Mouse (Mus musculus) MEL (cell line): ENCODE measurements around the gene Lyzl6. TPM values are rescaled to one million over a fixed set of nuclear protein-coding genes. Genes with fewer than 3 reads are reported as not detected.
A peak's percentile ranks its signal among the peaks of the same experiment; 100 is the strongest.

Experiments
- DNase-seq: peaks from one replicate; pipeline ENCODE4 v3.0.0; 2011; ENCODE audit warnings: low read depth, low spot score
- H3K27ac ChIP-seq: 2 replicates; pipeline ENCODE4 v1.5.1; 2012; ENCODE audit warnings: low read depth, mild to moderate bottlenecking, control low read depth, low read length, moderate library complexity; ENCODE audit not compliant: control insufficient read depth
- H3K27me3 ChIP-seq, 2 experiments: fragments of 150-350 bp in 1 of 2; sonication (generic) in 1 of 2; 2 replicates each; pipeline ENCODE4 v1.6.1; 2012; ENCODE audit warnings: low read length in 2 of 2, mild to moderate bottlenecking in 2 of 2, improper control_type of control experiment in 1 of 2, moderate library complexity in 1 of 2; ENCODE audit not compliant: insufficient read depth in 2 of 2, control insufficient read depth in 1 of 2
- H3K36me3 ChIP-seq, 2 experiments: 2 replicates each; pipeline ENCODE4 v1.6.1; 2012 to 2014; ENCODE audit warnings: low read length in 2 of 2, improper control_type of control experiment in 1 of 2, inconsistent platforms in 1 of 2, mild to moderate bottlenecking in 1 of 2; ENCODE audit not compliant: insufficient read depth in 2 of 2, control insufficient read depth in 1 of 2
- H3K4me1 ChIP-seq, 2 experiments: fragments of 150-350 bp in 1 of 2; sonication (generic) in 1 of 2; 2 replicates each; pipeline ENCODE4 v1.6.1; 2012; ENCODE audit warnings: low read length in 2 of 2, improper control_type of control experiment in 1 of 2, mild to moderate bottlenecking in 1 of 2; ENCODE audit not compliant: insufficient read depth in 2 of 2, control insufficient read depth in 1 of 2
- H3K4me3 ChIP-seq, 2 experiments: fragments of 150-350 bp in 1 of 2; sonication (generic) in 1 of 2; 2 replicates each; pipeline ENCODE4 v1.5.1; 2012; ENCODE audit warnings: low read depth in 2 of 2, low read length in 2 of 2, mild to moderate bottlenecking in 2 of 2, moderate library complexity in 2 of 2, control low read depth in 1 of 2, improper control_type of control experiment in 1 of 2; ENCODE audit not compliant: control insufficient read depth in 1 of 2, insufficient read depth in 1 of 2
- H3K79me2 ChIP-seq: 2 replicates; pipeline ENCODE4 v1.6.1; 2012; ENCODE audit warnings: mild to moderate bottlenecking, low read length, moderate library complexity; ENCODE audit not compliant: control insufficient read depth, poor library complexity, insufficient read depth
- H3K9ac ChIP-seq: 2 replicates; pipeline ENCODE4 v1.6.1; 2012; ENCODE audit warnings: low read depth, mild to moderate bottlenecking, control low read depth, low read length, moderate library complexity; ENCODE audit not compliant: control insufficient read depth, poor library complexity, severe bottlenecking
- H3K9me3 ChIP-seq: fragments of 150-350 bp; sonication (generic); replicated peaks from 2 replicates; pipeline ENCODE4 v1.6.1; 2012; ENCODE audit warnings: mild to moderate bottlenecking, low read length, improper control_type of control experiment, moderate library complexity; ENCODE audit not compliant: insufficient read depth
- BHLHE40 ChIP-seq: IDR thresholded peaks from 2 replicates; pipeline ENCODE4 v1.6.1; 2012; ENCODE audit warnings: low read depth, mild to moderate bottlenecking, inconsistent platforms, low read length, improper control_type of control experiment, borderline replicate concordance
- CHD1 ChIP-seq: IDR thresholded peaks from 2 replicates; pipeline ENCODE4 v1.6.1; 2012; ENCODE audit warnings: low read depth, mild to moderate bottlenecking, inconsistent platforms, low read length, improper control_type of control experiment
- CHD2 ChIP-seq: IDR thresholded peaks from 2 replicates; pipeline ENCODE4 v1.6.1; 2011; ENCODE audit warnings: low read length, improper control_type of control experiment
- CTCF ChIP-seq, 3 experiments: IDR thresholded peaks in 2 of 3; conservative IDR thresholded peaks in 1 of 3; 2 replicates each; pipeline ENCODE4 v1.5.1; 2011 to 2012; ENCODE audit warnings: low read length in 3 of 3, low read depth in 2 of 3, mild to moderate bottlenecking in 2 of 3, improper control_type of control experiment in 1 of 3, inconsistent platforms in 1 of 3, mixed read lengths in 1 of 3, moderate library complexity in 1 of 3; ENCODE audit not compliant: control insufficient read depth in 1 of 3, insufficient read depth in 1 of 3, poor library complexity in 1 of 3, severe bottlenecking in 1 of 3
- E2F4 ChIP-seq: IDR thresholded peaks from 2 replicates; pipeline ENCODE4 v1.6.1; 2011; ENCODE audit warnings: low read depth, low read length, improper control_type of control experiment, borderline replicate concordance
- EP300 ChIP-seq, 2 experiments: IDR thresholded peaks; 2 replicates each; pipeline ENCODE4 v1.6.1; 2011; ENCODE audit warnings: improper control_type of control experiment in 2 of 2, low read length in 2 of 2, low read depth in 1 of 2, mild to moderate bottlenecking in 1 of 2
- ETS1 ChIP-seq: IDR thresholded peaks from 2 replicates; pipeline ENCODE4 v1.6.1; 2012; ENCODE audit warnings: low read depth, mild to moderate bottlenecking, inconsistent platforms, low read length, improper control_type of control experiment, moderate library complexity
- GATA1 ChIP-seq: IDR thresholded peaks from 2 replicates; pipeline ENCODE4 v1.6.1; 2011; ENCODE audit warnings: low read depth, low read length, improper control_type of control experiment
- HCFC1 ChIP-seq: IDR thresholded peaks from 2 replicates; pipeline ENCODE4 v1.6.1; 2012; ENCODE audit warnings: low read depth, mild to moderate bottlenecking, inconsistent platforms, low read length, improper control_type of control experiment, moderate library complexity
- JUND ChIP-seq: IDR thresholded peaks from 2 replicates; pipeline ENCODE4 v1.6.1; 2011; ENCODE audit warnings: low read depth, mild to moderate bottlenecking, improper control_type of control experiment, low read length
- KAT2A ChIP-seq: conservative IDR thresholded peaks from 2 replicates; pipeline ENCODE4 v1.6.1; 2012; ENCODE audit warnings: low read depth, low read length, improper control_type of control experiment, inconsistent platforms
- MAFK ChIP-seq: IDR thresholded peaks from 2 replicates; pipeline ENCODE4 v1.6.1; 2011; ENCODE audit warnings: low read depth, mild to moderate bottlenecking, low read length, improper control_type of control experiment, borderline replicate concordance
- MAX ChIP-seq: IDR thresholded peaks from 2 replicates; pipeline ENCODE4 v1.6.1; 2011; ENCODE audit warnings: low read length, improper control_type of control experiment
- MAZ ChIP-seq: IDR thresholded peaks from 2 replicates; pipeline ENCODE4 v1.6.1; 2012; ENCODE audit warnings: low read depth, mild to moderate bottlenecking, inconsistent platforms, low read length, improper control_type of control experiment
- MEF2A ChIP-seq: IDR thresholded peaks from 2 replicates; pipeline ENCODE4 v1.6.1; 2014; ENCODE audit warnings: low read depth, mild to moderate bottlenecking, inconsistent platforms, low read length, improper control_type of control experiment; ENCODE audit not compliant: poor library complexity, insufficient replicate concordance, severe bottlenecking; ENCODE audit errors: extremely low read depth
- MXI1 ChIP-seq: IDR thresholded peaks from 2 replicates; pipeline ENCODE4 v1.6.1; 2011; ENCODE audit warnings: mild to moderate bottlenecking, low read depth, low read length, improper control_type of control experiment
- MYC ChIP-seq: IDR thresholded peaks from 2 replicates; pipeline ENCODE4 v1.6.1; 2011; ENCODE audit warnings: low read depth, mild to moderate bottlenecking, low read length, improper control_type of control experiment, moderate library complexity
- NRF1 ChIP-seq: IDR thresholded peaks from 2 replicates; pipeline ENCODE4 v1.6.1; 2014; ENCODE audit warnings: low read depth, mild to moderate bottlenecking, inconsistent platforms, low read length, improper control_type of control experiment, moderate library complexity; ENCODE audit not compliant: poor library complexity, insufficient read depth, severe bottlenecking
- POLR2A ChIP-seq, 2 experiments: IDR thresholded peaks; 2 replicates each; pipeline ENCODE4 v1.6.1; 2011 to 2012; ENCODE audit warnings: low read length in 2 of 2, mild to moderate bottlenecking in 2 of 2, control low read depth in 1 of 2, improper control_type of control experiment in 1 of 2, low read depth in 1 of 2, moderate library complexity in 1 of 2; ENCODE audit not compliant: control insufficient read depth in 1 of 2, insufficient read depth in 1 of 2, poor library complexity in 1 of 2
- POLR2AphosphoS2 ChIP-seq: IDR thresholded peaks from 2 replicates; pipeline ENCODE4 v1.6.1; 2011; ENCODE audit warnings: low read length, improper control_type of control experiment
- POLR2AphosphoS5 ChIP-seq: IDR thresholded peaks from 2 replicates; pipeline ENCODE4 v1.6.1; 2012; ENCODE audit warnings: low read depth, borderline replicate concordance, mild to moderate bottlenecking, inconsistent platforms, low read length, moderate library complexity, mixed read lengths
- RAD21 ChIP-seq: IDR thresholded peaks from 2 replicates; pipeline ENCODE4 v1.6.1; 2011; ENCODE audit warnings: mild to moderate bottlenecking, low read depth, low read length, improper control_type of control experiment
- SIN3A ChIP-seq: IDR thresholded peaks from 2 replicates; pipeline ENCODE4 v1.6.1; 2012; ENCODE audit warnings: low read length, improper control_type of control experiment, inconsistent platforms
- SMC3 ChIP-seq: IDR thresholded peaks from 2 replicates; pipeline ENCODE4 v1.6.1; 2011; ENCODE audit warnings: low read depth, low read length, improper control_type of control experiment
- TAL1 ChIP-seq: IDR thresholded peaks from 2 replicates; pipeline ENCODE4 v1.6.1; 2012; ENCODE audit warnings: mild to moderate bottlenecking, inconsistent platforms, low read length, moderate library complexity, mixed read lengths
- TBP ChIP-seq: IDR thresholded peaks from 2 replicates; pipeline ENCODE4 v1.8.0; 2011; ENCODE audit warnings: low read depth, low read length, improper control_type of control experiment
- TCF12 ChIP-seq: IDR thresholded peaks from 2 replicates; pipeline ENCODE4 v1.6.1; 2014; ENCODE audit warnings: low read depth, mild to moderate bottlenecking, inconsistent platforms, low read length, improper control_type of control experiment, moderate library complexity
- ZC3H11A ChIP-seq: IDR thresholded peaks from 2 replicates; pipeline ENCODE4 v1.6.1; 2012; ENCODE audit warnings: low read depth, mild to moderate bottlenecking, inconsistent platforms, low read length, improper control_type of control experiment
- ZMIZ1 ChIP-seq: IDR thresholded peaks from 2 replicates; pipeline ENCODE4 v1.6.1; 2012; ENCODE audit warnings: low read depth, mild to moderate bottlenecking, inconsistent platforms, low read length, improper control_type of control experiment, moderate library complexity
- ZNF384 ChIP-seq: IDR thresholded peaks from 2 replicates; pipeline ENCODE4 v1.6.1; 2012; ENCODE audit warnings: low read depth, mild to moderate bottlenecking, inconsistent platforms, low read length, improper control_type of control experiment
- polyA plus RNA-seq, 2 experiments: library from polyadenylated mRNA; stranded (reverse) in 1 of 2; unstranded in 1 of 2; fragments of >175 nt in 1 of 2; fragments of >200 nt in 1 of 2; gene quantifications; 2 replicates each; pipeline versions ENCODE4 v1.2.1 to v1.2.4; 2012; ENCODE audit warnings: low replicate concordance in 2 of 2, low read depth in 1 of 2; ENCODE audit not compliant: insufficient read length in 2 of 2, insufficient read depth in 1 of 2, missing spikeins in 1 of 2
- total RNA-seq: library from RNA; depleted of rRNA; stranded (reverse); fragments of 300-350 nt; gene quantifications from 2 replicates; pipeline ENCODE4 v1.2.3, GENCODE M21; 2012

Gene Lyzl6
- total and polyA plus RNA-seq, 3 experiments, result not detected

DNA sequence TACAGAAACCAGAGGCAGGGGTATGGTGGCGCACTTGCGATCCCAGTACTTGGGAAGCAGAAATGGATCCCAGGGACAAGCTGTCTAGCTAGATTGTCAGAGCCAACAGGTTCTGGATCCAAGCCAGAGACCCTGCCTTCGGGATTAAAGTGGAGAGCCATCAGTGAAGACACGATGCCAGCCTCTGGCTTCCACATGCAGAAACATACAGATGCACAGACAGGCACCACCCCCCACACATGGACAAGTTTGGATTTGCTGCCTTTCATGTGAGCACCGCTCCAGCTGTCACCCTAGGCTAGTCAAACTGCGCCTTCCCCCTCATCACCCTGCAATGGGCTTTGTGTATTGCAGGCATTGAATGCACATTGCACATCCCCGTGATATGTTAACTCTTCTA is 19.5 kb upstream of the Lyzl6 start:
- TF ChIP-seq MEF2A (no peak), CTCF (IDR thresholded peaks at IDR 0.05 in 2 of 3, conservative IDR thresholded peaks at IDR 0.05 in 1 of 3; ENCODE audit: control insufficient read depth in 1 of 3, insufficient read depth in 1 of 3, low read depth in 2 of 3, low read length in 3 of 3, poor library complexity in 1 of 3, severe bottlenecking in 1 of 3) (no peak), GATA1 (no peak), E2F4 (no peak), NRF1 (no peak), MAZ (no peak), SMC3 (no peak), ZC3H11A (no peak), MAFK (no peak), CHD2 (no peak), KAT2A (no peak), MAX (no peak), JUND (no peak), RAD21 (no peak), POLR2AphosphoS2 (no peak), POLR2A (IDR thresholded peaks at IDR 0.05; ENCODE audit: control insufficient read depth in 1 of 2, insufficient read depth in 1 of 2, low read depth in 1 of 2, low read length in 2 of 2, poor library complexity in 1 of 2) (no peak), HCFC1 (no peak), POLR2AphosphoS5 (no peak), ETS1 (no peak)
- H3K9ac ChIP-seq, result no peak overlapping the region
- no peak for DNase-seq
- H3K9me3 ChIP-seq, result no peaks in the 10 kb centered on the region
- no peaks in the 10 kb centered on the region for H3K4me1 ChIP-seq
- H3K36me3 ChIP-seq, result no peaks in the 10 kb centered on the region
- peaks cover 10 to 12% of the 10 kb centered on the region in 2 experiments for H3K27me3 ChIP-seq
- H3K27ac ChIP-seq, result no peak overlapping the region
- H3K4me3 ChIP-seq, result no peak overlapping the region
- H3K79me2 ChIP-seq, result no peaks in the 10 kb centered on the region

DNA sequence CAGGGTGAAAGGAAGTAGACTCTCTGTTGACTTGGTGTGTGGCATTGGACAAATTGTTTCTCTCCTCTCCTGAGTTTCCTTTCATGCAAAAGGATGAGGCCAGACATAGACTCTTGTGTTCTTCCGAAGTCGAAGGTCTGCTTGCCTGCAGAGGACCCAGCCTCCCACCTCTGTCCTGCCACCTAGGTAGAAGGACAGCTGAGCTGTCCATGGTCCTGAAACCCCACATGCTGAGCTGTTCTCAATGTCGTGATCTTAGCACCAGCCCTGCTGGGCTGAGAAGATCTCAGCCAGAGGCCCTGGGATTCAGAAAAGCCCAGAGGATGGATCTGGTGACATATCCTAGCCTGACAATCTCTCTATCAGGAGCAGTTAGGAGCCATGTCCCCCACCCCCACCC is 17.8 kb upstream of the Lyzl6 start:
- Histone ChIP-seq H3K9me3 (no peaks in the 10 kb centered on the region), H3K79me2 (no peaks in the 10 kb centered on the region), H3K4me1 (no peaks in the 10 kb centered on the region), H3K36me3 (no peaks in the 10 kb centered on the region), H3K9ac (no peak overlapping the region), H3K27me3 (peaks cover 10 to 12% of the 10 kb centered on the region in 2 experiments), H3K27ac (no peak overlapping the region), H3K4me3 (no peak overlapping the region)
- DNase-seq, result peak; percentile 79
- TF ChIP-seq POLR2A (IDR thresholded peaks at IDR 0.05; ENCODE audit: control insufficient read depth in 1 of 2, insufficient read depth in 1 of 2, low read depth in 1 of 2, low read length in 2 of 2, poor library complexity in 1 of 2), result no peak
- TF ChIP-seq HCFC1, result no peak
- peak; percentile 35; the same call in 1 of the 2 replicates for TF ChIP-seq MAX
- no peak for TF ChIP-seq CHD2
- no peak for TF ChIP-seq NRF1
- TF ChIP-seq GATA1, result no peak
- no peak for TF ChIP-seq RAD21
- no peak for TF ChIP-seq MAZ
- no peak for TF ChIP-seq EP300 (IDR thresholded peaks at IDR 0.05; ENCODE audit: low read depth in 1 of 2, low read length in 2 of 2)
- no peak for TF ChIP-seq CHD1
- no peak for TF ChIP-seq JUND
- TF ChIP-seq TBP, result no peak
- TF ChIP-seq TAL1, result no peak
- peak; percentile 62 for TF ChIP-seq SIN3A
- TF ChIP-seq MXI1, result peak; percentile 63
- no peak for TF ChIP-seq BHLHE40
- TF ChIP-seq ZNF384, result no peak
- TF ChIP-seq MYC, result no peak
- TF ChIP-seq POLR2AphosphoS2, result no peak
- TF ChIP-seq ZMIZ1, result no peak
- TF ChIP-seq ZC3H11A, result no peak
- no peak for TF ChIP-seq TCF12
- TF ChIP-seq POLR2AphosphoS5, result no peak
